Mouse (Mus musculus) spleen, postnatal 10 days (tissue): ENCODE measurements around the gene Map4k3.

Experiments
- DNase-seq, 2 experiments: peaks; one replicate each; pipeline ENCODE4 v3.0.0; 2021 to 2022; ENCODE audit warnings: low spot score in 2 of 2

The Map4k3 gene

GRCm38 (mm10) chr17:80683821-80684576, 44.3 kb downstream of the Map4k3 start:
- DNase-seq: no peak

DNA sequence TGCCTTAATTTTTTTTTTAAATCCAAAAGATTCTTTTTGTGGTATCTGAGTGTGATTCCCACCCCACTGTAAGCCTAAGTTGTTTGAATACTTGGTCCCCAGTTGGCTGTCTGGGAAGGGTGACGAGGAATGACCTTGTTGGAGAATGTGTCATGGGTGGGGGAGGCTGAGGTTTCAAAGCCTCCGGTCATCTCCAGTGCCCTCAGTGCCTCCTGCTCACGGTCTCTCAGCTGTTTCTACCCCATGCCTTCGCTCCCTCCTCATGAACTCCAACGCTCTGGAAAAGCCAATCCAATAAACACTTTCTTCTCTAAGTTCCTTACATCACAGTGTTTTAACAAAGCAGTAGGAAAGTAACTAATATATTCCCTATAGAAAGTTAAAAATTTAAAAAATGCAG, 45.2 kb downstream of the Map4k3 start:
- no peak for DNase-seq

- no peak for DNase-seq
Measured at GRCm38 (mm10) chr17:80678190-80678589, 50.1 kb downstream of the Map4k3 start.

DNA sequence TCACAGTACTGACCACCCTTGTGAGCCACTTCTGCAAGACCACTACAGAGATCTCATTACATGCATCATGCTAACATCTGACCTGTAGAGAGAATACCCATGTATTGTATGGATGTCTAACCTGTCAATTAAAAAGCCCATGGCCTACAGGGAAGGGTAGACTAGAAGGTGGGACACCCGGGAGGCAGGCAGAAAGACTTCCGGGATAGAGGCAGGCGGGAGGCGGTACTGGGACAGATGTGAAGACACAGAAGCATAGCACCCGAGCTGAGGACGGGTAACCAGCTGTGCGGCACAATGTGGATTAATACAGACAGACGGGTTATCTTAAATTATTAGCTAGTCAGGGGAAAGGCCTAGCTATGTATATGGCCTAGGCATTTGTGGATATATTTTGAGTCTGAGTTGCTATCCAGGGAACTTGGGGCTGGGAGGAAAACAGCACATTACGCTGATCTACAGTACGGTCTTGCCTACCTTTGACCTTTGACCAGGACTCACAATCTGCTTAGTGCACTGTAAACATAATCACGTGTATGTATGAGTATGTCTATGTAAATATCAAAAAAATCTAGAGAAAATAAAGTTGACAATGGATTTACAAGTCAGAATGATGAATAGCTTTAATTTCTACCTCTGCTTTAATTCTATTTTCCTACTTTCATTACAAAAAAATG, 51.3 kb downstream of the Map4k3 start:
- no peak for DNase-seq

- DNase-seq: no peak
Measured at GRCm38 (mm10) chr17:80676211-80676610, 52.1 kb downstream of the Map4k3 start.

GRCm38 (mm10) chr17:80670395-80670794, 57.9 kb downstream of the Map4k3 start:
- DNase-seq: no peak

DNA sequence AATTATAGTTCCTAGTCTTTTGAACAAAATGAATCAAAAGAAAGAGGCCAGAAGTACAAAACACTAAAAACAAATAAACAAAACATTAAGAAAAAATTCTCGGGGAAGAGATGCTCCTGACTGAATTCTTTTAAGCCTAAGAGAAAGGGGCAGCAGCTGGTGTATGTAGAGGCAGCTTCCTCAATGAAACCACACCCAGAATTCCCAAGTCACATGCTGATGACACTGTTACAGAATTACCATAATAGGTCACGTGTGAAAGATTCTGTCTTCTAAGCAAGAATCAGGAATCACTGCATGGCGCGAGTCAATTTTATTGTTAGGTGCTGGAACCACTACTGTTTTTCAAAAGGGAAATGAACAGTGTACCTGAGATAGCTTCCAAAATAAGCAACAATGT, 64.7 kb downstream of the Map4k3 start:
- no peak for DNase-seq

DNA sequence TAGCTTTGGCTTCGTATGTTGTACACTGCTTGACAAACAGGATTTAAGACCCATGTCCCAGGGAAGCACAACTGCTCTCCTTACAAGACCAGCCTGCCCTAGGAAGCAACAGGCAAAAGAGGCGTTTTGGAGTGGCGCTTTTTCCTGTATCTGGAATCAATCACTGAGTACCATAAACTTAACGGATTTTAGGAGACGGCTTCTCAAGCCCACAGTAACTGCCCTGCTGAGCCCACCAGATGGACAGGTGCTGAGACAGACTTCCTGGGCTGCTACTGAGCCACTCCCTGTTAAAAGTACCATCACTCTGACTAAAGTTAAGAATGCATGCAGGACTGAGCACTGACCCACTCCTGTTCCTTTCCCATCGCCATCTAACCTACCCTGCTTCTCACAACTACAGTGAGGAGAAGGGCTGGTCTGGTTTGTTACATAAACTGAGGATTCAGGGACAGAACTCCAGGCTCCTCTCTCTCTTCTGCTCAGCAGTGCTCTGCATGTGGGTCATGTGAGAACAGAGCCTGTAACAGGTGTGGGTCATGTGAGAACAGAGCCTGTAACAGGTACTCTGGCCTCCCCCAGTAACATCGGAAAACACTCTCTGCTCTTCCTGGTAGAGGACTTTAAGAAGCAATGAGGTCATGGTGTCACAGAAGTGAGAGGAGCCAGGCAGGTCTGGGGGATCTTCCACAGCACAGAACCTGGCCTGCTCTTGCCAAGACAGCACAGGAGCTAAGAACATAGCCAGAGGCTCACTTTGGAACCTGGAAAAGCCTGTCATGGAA, 65.3 kb downstream of the Map4k3 start:
- DNase-seq: no peak

DNA sequence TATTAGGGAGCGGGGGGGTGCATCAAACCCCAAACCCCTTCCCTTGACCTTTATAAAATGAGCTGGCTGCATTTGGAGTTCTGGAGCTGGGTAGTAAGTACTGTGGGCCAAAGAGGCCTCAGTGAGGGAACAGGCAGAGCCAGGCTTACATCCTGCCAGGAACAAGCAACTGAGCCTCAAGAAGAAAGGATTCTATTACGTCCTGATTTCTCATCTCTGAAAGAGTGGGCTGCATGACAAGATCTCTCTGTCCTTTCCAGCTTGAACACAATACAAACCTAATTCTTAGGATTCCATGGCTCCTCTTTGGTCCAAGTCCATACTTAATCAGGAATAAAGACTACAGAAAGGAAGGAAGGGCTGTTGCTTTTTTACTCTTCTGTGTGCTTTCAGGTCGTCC, 66.4 kb downstream of the Map4k3 start:
- DNase-seq: no peak

GRCm38 (mm10) chr17:80660707-80661380, 67.4 kb downstream of the Map4k3 start:
- DNase-seq: no peak

DNA sequence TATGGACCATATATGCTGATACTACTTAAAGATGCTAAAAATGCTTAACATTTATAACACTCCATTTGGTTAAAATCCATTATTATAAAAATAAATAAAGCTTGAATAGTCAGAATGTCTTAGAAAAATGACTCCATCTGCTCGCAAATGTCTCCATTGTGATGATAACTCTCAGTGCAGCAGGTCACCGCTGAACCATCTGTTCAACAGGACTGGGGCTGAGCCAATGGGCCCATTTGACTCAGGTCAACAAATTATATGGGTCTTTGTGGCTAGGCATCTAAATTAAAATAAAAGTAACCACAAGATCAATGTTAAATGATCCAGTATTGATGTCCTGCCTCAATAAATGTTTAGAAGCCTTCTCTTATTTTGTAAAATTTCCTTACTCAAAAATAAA, 68.1 kb downstream of the Map4k3 start:
- DNase-seq: no peak

GRCm38 (mm10) chr17:80659821-80660220, 68.5 kb downstream of the Map4k3 start:
- no peak for DNase-seq

GRCm38 (mm10) chr17:80654323-80654722, 74.0 kb downstream of the Map4k3 start:
- DNase-seq: no peak

DNA sequence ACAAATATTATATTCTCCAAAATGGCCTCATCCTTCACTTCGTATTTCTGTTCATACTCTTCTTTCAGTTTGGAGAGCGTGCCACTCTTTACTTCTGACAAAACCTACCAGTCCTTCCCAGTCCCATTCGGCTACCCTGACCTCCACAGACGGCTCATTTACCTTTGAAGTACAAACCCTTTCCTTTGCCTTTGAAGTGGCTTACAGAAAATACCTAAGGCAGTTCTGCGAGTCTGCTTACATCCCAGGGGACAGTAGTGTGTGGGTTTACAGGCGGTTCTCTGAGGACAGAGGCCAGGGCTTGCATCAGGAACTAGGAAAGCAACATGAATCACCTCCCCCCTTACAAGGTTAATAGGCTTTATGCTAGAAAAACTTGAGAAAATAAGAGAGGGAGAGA, 75.5 kb downstream of the Map4k3 start:
- no peak for DNase-seq

- DNase-seq: no peak
Measured at GRCm38 (mm10) chr17:80646843-80647242, 81.4 kb downstream of the Map4k3 start.

DNA sequence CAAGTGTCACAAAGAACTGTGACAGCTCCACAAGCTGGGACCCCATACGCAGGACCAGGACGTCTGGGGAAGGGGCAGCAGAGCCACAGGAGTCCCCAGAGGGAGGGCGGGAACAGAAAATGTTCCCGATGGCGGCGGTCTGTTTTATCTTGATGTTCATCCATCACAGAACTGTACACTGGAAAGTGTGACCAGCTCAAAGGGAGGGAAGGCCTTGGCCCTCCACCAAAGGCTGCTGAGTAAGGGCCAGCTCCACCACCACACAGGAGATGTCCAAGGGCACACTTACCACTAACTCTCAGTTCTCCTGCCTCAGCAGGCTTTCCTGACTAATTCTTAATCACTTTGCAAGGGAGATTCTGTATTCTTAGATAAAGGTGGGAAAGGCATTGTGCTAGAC, 82.2 kb downstream of the Map4k3 start:
- no peak for DNase-seq

GRCm38 (mm10) chr17:80645694-80646034, 82.6 kb downstream of the Map4k3 start:
- DNase-seq: no peak

GRCm38 (mm10) chr17:80644983-80645693, 83.1 kb downstream of the Map4k3 start:
- DNase-seq: no peak

DNA sequence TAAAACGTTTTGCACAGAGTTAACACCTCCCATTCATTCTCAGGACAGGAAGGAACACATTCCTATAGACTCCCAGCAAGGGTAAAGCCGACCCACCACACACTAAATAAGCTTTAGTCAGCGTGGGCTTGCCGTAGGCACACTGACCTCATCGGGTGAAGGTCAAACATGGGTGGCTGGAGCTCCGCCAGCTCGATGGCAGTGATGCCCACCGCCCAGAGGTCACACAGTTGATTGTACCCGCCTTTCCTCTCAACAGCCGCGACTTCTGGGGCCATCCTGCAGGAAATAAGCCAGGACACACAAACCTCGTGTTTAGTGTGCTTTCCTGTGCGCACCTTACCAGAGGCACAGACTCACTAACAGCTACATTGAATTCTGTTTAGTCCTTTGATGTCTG, 83.7 kb downstream of the Map4k3 start:
- no peak for DNase-seq

GRCm38 (mm10) chr17:80638121-80638520, 90.2 kb downstream of the Map4k3 start:
- DNase-seq: no peak

DNA sequence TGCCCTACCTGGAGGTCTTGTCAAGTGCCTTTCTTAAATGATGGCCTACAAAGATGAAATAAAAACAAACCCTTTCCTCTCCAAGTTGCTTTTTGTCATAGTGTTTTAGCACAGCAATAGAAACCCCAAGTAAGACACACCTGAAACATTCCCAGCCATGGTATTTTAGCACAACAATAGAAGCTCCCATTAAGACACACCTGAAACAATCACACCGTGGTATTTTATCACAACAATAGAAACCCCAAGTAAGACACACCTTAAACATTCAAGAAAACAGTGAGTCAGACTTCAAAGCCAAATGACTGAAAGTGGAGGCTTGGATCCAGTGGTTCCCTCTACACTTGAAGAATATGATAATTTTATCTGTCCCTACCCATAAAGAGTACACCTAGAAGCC, 92.5 kb downstream of the Map4k3 start:
- no peak for DNase-seq

GRCm38 (mm10) chr17:80632846-80633245, 95.4 kb downstream of the Map4k3 start:
- no peak for DNase-seq
